Mouse (Mus musculus) heart, embryonic 13.5 days (tissue): ENCODE measurements at regions not wholly inside any gene's neighbourhood (a gene's known extent, or its start where the extent isn't known, plus 50 kb on each side); places are given as distances from the start of the nearest gene placed in this dataset.

Experiments
- ATAC-seq: fragments of 200-750 bp; cut with Nextera tagmentation; 2 replicates; pipeline ENCODE4 v1.8.0; 2017; ENCODE audit warnings: moderate TSS enrichment; ENCODE audit not compliant: insufficient number of reproducible peaks, low FRiP score, low TSS enrichment; ENCODE audit errors: extremely low read depth
- H3K27ac ChIP-seq: fragments of 300-500 bp; sonication (generic); replicated peaks from 2 replicates; pipeline ENCODE4 v1.5.1; 2015; ENCODE audit warnings: moderate library complexity, mild to moderate bottlenecking, inconsistent platforms
- H3K27me3 ChIP-seq: fragments of 300-500 bp; sonication (generic); replicated peaks from 2 replicates; pipeline ENCODE4 v1.6.1; 2015; ENCODE audit warnings: mild to moderate bottlenecking, inconsistent platforms
- H3K36me3 ChIP-seq: fragments of 300-500 bp; sonication (generic); 2 replicates; pipeline ENCODE4 v1.6.1; 2015; ENCODE audit warnings: mild to moderate bottlenecking, inconsistent platforms
- H3K4me1 ChIP-seq: fragments of 300-500 bp; sonication (generic); 2 replicates; pipeline ENCODE4 v1.6.1; 2015; ENCODE audit warnings: inconsistent platforms
- H3K4me2 ChIP-seq: fragments of 300-500 bp; sonication (generic); 2 replicates; pipeline ENCODE4 v1.6.1; 2015; ENCODE audit warnings: inconsistent platforms, mild to moderate bottlenecking, moderate library complexity
- H3K4me3 ChIP-seq: fragments of 300-500 bp; sonication (generic); 2 replicates; pipeline ENCODE4 v1.5.1; 2015; ENCODE audit warnings: moderate library complexity, mild to moderate bottlenecking, inconsistent platforms
- H3K9ac ChIP-seq: fragments of 300-500 bp; sonication (generic); 2 replicates; pipeline ENCODE4 v1.6.1; 2015; ENCODE audit warnings: inconsistent platforms, mild to moderate bottlenecking, moderate library complexity
- H3K9me3 ChIP-seq: fragments of 300-500 bp; sonication (generic); 2 replicates; pipeline ENCODE4 v1.6.1; 2016; ENCODE audit warnings: inconsistent platforms
- WGBS: fragments of 180-500 bp; shearing (Covaris S2); methylation state at CpG from one replicate; pipeline ENCODE4 v1.1.7; 2015; ENCODE audit warnings: mixed read lengths; 5-methylcytosine and 5-hydroxymethylcytosine counted together

GRCm38 (mm10) chr16:74984207-74984606, 572.6 kb upstream of the Robo2 start:
- no peaks in the 10 kb centered on the region for H3K27me3 ChIP-seq
- no peak for ATAC-seq
- 74% methylated on average over 1 of the region's 1 CpGs for WGBS
- H3K4me1 ChIP-seq, result no peaks in the 10 kb centered on the region
- H3K27ac ChIP-seq, result no peak overlapping the region
- H3K36me3 ChIP-seq, result no peaks in the 10 kb centered on the region
- no peak overlapping the region for H3K4me3 ChIP-seq
- no peaks in the 10 kb centered on the region for H3K9me3 ChIP-seq
- no peak overlapping the region for H3K4me2 ChIP-seq
- no peak overlapping the region for H3K9ac ChIP-seq

DNA sequence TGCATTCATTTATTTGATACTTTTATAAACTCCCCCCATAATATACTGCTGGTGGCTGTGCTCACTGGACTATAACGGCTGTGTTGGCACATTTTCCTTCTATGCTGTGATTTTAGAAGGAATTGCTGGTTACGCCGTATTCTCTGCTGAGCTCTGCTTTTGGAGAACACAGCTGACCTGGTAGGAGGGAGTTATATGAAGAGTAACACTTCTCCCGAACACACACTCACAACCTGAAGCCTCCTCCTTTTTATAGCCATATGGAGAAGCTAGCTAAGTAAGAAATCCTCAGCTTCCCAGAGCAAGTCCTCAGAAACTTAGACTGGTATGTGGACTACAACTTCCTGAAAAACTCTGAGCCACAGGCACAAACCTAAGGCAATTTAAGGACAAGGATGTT, 554.5 kb upstream of the Robo2 start:
- no peak overlapping the region for H3K27ac ChIP-seq
- 79% methylated on average over 4 of the region's 4 CpGs for WGBS
- H3K9me3 ChIP-seq, result no peaks in the 10 kb centered on the region
- no peak for ATAC-seq
- H3K9ac ChIP-seq, result no peak overlapping the region
- H3K27me3 ChIP-seq, result no peaks in the 10 kb centered on the region
- H3K36me3 ChIP-seq, result no peaks in the 10 kb centered on the region
- H3K4me2 ChIP-seq, result no peak overlapping the region
- no peak overlapping the region for H3K4me3 ChIP-seq
- no peaks in the 10 kb centered on the region for H3K4me1 ChIP-seq

GRCm38 (mm10) chr16:74929739-74930138, 518.1 kb upstream of the Robo2 start:
- no peaks in the 10 kb centered on the region for H3K4me1 ChIP-seq
- ATAC-seq, result no peak
- 75% methylated on average over 4 of the region's 4 CpGs for WGBS
- no peak overlapping the region for H3K27ac ChIP-seq
- no peaks in the 10 kb centered on the region for H3K36me3 ChIP-seq
- no peaks in the 10 kb centered on the region for H3K9me3 ChIP-seq
- H3K9ac ChIP-seq, result no peak overlapping the region
- no peak overlapping the region for H3K4me2 ChIP-seq
- H3K4me3 ChIP-seq, result no peak overlapping the region
- no peaks in the 10 kb centered on the region for H3K27me3 ChIP-seq

DNA sequence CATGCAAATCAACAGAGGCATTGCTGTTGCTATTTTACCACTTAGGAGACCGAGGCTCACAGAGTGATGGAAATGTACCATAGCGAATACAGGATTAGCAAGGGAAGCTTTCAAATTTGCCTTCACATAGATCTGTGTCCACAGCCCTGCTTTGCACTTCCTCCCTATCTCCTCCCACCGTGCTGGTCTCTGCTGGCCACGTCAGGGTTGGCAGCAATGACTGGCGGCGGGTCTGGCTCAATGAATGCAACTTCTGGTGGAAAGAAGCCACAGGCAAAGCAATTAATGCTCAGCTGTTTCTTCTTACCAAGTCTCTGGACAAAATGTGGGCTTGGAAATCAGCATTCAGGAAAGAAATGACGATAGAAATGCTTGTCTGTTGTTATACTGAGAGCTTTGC, 489.2 kb upstream of the Robo2 start:
- H3K4me1 ChIP-seq, result no peaks in the 10 kb centered on the region
- no peaks in the 10 kb centered on the region for H3K36me3 ChIP-seq
- no peaks in the 10 kb centered on the region for H3K27me3 ChIP-seq
- H3K4me2 ChIP-seq, result peak overlapping the region; percentile 52
- H3K4me3 ChIP-seq, result peak overlapping the region; percentile 14; the same call in 1 of the 2 replicates
- WGBS, result 36% methylated on average over 7 of the region's 7 CpGs
- no peak overlapping the region for H3K9ac ChIP-seq
- ATAC-seq, result no peak
- no peaks in the 10 kb centered on the region for H3K9me3 ChIP-seq
- H3K27ac ChIP-seq, result peak overlapping the region; percentile 12; the same call in 1 of the 2 replicates

DNA sequence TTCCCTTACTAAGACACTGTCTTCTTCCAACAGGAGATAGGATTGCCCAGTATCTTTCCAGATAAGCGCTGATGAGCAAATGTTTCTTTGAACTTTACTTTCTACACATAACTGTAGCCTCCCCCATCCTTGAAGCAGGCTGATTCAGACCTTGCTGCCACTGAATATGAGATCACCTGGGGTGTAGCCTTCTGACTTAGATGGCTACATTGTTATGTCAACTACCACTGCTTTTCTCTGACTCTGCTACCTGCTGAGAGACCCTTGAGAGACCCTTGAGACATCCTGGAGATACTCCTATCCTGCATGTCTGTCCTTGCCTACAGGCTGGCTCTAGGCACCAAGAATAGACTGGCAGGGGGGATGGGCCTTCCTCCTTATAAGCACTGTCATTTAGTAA, 476.1 kb upstream of the Robo2 start:
- no peak for ATAC-seq
- Histone ChIP-seq H3K27me3 (no peaks in the 10 kb centered on the region), H3K4me1 (peaks cover 4% of the 10 kb centered on the region; the same call in 1 of the 2 replicates), H3K9me3 (no peaks in the 10 kb centered on the region), H3K4me3 (no peak overlapping the region), H3K27ac (no peak overlapping the region), H3K9ac (no peak overlapping the region), H3K36me3 (no peaks in the 10 kb centered on the region), H3K4me2 (no peak overlapping the region)
- 27% methylated on average over 1 of the region's 1 CpGs for WGBS

- H3K27ac ChIP-seq, result no peak overlapping the region
- no peaks in the 10 kb centered on the region for H3K36me3 ChIP-seq
- no peak for ATAC-seq
- H3K9me3 ChIP-seq, result no peaks in the 10 kb centered on the region
- H3K27me3 ChIP-seq, result no peaks in the 10 kb centered on the region
- no peaks in the 10 kb centered on the region for H3K4me1 ChIP-seq
- no peak overlapping the region for H3K9ac ChIP-seq
- H3K4me3 ChIP-seq, result no peak overlapping the region
- WGBS, result 76% methylated on average over 3 of the region's 3 CpGs
- H3K4me2 ChIP-seq, result no peak overlapping the region
Observed at GRCm38 (mm10) chr16:74878603-74879002, 467.0 kb upstream of the Robo2 start.

GRCm38 (mm10) chr16:74873756-74874155, 462.1 kb upstream of the Robo2 start:
- Histone ChIP-seq H3K9me3 (no peaks in the 10 kb centered on the region), H3K4me2 (no peak overlapping the region), H3K9ac (no peak overlapping the region), H3K36me3 (no peaks in the 10 kb centered on the region), H3K4me3 (no peak overlapping the region), H3K27me3 (no peaks in the 10 kb centered on the region), H3K27ac (no peak overlapping the region), H3K4me1 (no peaks in the 10 kb centered on the region)
- ATAC-seq, result no peak

DNA sequence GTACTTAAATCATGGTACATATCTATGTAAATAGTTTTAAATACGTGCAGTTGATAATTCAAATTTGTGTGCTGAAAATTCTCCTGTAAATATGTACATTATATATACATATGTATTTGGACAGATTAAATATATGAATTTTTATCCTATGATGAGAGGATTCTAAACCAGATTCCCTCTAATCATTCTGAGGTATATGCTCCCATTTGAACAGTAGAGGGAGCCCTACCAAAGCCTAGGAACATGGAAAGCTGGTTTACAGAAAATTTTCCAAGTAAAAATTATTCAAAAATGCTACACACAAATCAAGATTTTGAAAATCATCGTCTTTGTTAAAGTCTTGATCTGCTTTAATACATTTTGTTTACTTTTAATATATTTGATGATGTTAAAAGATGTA, 446.1 kb upstream of the Robo2 start:
- Histone ChIP-seq H3K27me3 (no peaks in the 10 kb centered on the region), H3K9me3 (no peaks in the 10 kb centered on the region), H3K27ac (no peak overlapping the region), H3K4me1 (no peaks in the 10 kb centered on the region), H3K4me2 (no peak overlapping the region), H3K9ac (no peak overlapping the region), H3K4me3 (no peak overlapping the region), H3K36me3 (no peaks in the 10 kb centered on the region)
- 6% methylated on average over 2 of the region's 2 CpGs for WGBS
- ATAC-seq, result no peak

- H3K27ac ChIP-seq, result no peak overlapping the region
- H3K9me3 ChIP-seq, result no peaks in the 10 kb centered on the region
- ATAC-seq, result no peak
- WGBS, result 91% methylated on average over 2 of the region's 2 CpGs
- no peaks in the 10 kb centered on the region for H3K27me3 ChIP-seq
- H3K4me2 ChIP-seq, result no peak overlapping the region
- no peaks in the 10 kb centered on the region for H3K36me3 ChIP-seq
- no peak overlapping the region for H3K9ac ChIP-seq
- H3K4me3 ChIP-seq, result no peak overlapping the region
- no peaks in the 10 kb centered on the region for H3K4me1 ChIP-seq
Observed at GRCm38 (mm10) chr16:74840006-74840405, 428.4 kb upstream of the Robo2 start.

DNA sequence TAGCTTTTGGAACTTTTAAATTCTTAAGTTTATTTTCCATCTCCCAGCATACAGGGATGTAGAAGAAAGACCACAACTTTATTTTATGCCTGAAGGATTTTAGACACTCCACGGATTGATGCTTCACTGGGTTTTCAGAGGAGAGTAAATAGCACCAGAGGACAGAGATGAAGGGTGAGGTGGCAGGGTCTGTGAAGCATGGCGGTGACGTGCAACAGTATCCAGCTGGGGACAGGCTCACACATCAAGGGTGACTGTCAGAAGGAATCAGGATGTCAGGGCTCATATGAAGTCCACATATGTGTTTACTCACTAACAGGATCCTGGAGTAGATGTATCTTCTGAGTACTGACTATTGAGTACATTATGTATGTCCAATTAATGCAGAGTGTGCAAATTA, 402.8 kb upstream of the Robo2 start:
- Histone ChIP-seq H3K9me3 (no peaks in the 10 kb centered on the region), H3K27me3 (no peaks in the 10 kb centered on the region), H3K36me3 (no peaks in the 10 kb centered on the region), H3K4me3 (no peak overlapping the region), H3K9ac (no peak overlapping the region), H3K27ac (no peak overlapping the region), H3K4me2 (no peak overlapping the region), H3K4me1 (no peaks in the 10 kb centered on the region)
- no peak for ATAC-seq
- WGBS, result 70% methylated on average over 3 of the region's 3 CpGs

DNA sequence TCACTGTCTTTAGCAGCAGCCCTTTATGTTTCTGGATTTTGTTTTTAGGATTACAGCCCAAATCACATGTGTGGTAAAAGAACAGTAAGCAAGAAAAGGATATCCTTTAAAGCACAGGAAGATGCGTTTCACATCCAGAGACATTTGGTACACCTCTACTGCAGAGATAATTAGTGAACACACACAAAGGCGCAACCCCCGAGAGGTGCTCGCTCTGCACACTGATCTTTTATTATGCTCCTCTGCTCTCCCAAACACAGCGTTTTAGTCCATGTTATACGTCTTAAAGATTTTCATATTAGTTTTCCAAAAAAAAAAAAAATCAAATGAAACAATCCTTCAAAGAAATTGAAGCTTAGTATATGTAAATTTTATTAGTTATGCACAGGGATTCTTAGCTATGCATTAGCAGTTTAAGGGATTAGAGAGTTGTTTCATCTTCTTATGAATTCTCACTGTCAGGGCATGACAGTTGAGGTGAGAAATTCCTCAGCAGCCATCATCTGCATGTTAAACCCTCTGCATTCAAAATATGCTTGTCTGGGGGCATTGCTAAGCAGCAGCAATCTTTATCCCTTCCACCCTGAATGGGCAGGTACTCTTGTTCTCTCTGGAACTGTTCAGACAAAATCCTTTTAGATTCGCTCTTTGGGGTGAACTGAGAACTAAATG, 397.7 kb upstream of the Robo2 start:
- Histone ChIP-seq H3K36me3 (no peaks in the 10 kb centered on the region), H3K4me1 (no peaks in the 10 kb centered on the region), H3K4me2 (no peak overlapping the region), H3K27me3 (no peaks in the 10 kb centered on the region), H3K9ac (no peak overlapping the region), H3K9me3 (no peaks in the 10 kb centered on the region), H3K27ac (no peak overlapping the region), H3K4me3 (no peak overlapping the region)
- 54% methylated on average over 7 of the region's 7 CpGs for WGBS
- no peak for ATAC-seq

- H3K36me3 ChIP-seq, result no peaks in the 10 kb centered on the region
- no peak overlapping the region for H3K4me2 ChIP-seq
- no peaks in the 10 kb centered on the region for H3K27me3 ChIP-seq
- H3K27ac ChIP-seq, result no peak overlapping the region
- no peak overlapping the region for H3K4me3 ChIP-seq
- WGBS, result 79% methylated on average over 2 of the region's 2 CpGs
- ATAC-seq, result no peak; the same call in 1 of the 2 replicates
- H3K9ac ChIP-seq, result no peak overlapping the region
- H3K4me1 ChIP-seq, result no peaks in the 10 kb centered on the region
- no peaks in the 10 kb centered on the region for H3K9me3 ChIP-seq
Observed at GRCm38 (mm10) chr16:74806775-74807174, 395.1 kb upstream of the Robo2 start.
